Mouse (Mus musculus): ENCODE measurements around the gene P2ry2.

Gene P2ry2

DNA sequence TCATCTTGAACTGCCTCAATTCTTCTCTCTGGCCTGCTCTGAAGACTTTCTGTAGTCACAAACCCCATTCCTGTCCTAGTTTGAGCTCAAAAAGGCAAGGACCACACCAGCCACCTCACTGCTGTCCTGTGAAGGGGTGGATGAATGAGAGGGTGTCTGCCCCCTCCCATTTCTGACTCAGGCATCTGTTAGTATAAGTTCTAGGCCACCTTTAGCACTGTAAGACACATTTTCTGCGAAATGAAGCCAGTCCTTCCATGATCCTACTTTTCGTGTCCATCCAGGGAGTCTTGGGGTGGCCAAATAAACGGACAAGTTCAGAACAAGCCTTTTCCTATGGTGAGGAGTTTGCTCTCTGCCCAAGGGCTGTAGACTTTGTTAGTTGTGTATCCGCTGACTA, at the start of gene P2ry2:
Gene P2ry2 (minus strand): TSS at position 326 of the 400 bp plus-strand sequence.
- no peak for DNase-seq

DNA sequence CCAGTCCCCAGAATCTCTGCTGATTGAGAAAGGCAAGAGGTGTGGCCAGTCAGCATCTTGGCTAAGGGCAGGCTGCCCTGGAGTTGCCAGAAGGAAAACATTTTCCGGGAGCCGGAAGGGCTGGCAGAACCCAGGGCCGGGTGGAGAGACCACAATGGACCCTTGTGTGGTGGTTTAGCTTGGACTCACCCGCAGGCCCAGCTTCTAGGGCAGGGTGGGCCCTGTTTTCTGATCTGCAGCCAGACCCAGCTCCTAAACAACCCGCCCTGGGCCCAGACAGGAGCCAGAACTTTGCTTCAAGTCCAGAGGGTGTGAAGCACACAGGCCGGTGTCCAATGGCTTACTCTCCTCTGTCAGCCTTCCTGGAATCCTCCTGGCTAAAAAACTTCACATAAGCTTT, 49.6 kb upstream of the P2ry2 start:
- DNase-seq: no peak

DNA sequence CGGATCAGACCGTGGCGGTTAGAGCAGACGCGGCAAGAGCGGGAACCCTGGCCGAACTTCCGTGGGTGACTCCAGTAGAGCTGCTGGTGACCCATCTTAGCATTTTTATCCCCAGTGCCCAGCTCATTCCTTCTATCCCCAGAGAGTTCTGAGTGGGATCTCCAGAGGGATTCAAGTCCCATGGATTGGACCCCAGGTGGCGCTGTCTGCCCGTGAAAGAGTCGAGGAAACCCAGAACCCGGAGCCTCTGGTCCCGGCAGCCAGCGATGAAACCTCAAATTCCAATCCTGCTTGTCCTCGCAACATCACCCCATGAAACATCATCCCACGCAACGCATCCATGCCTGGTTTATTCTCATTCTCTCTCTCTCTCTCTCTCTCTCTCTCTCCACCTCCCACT, 48.7 kb upstream of the P2ry2 start:
- peak; percentile 80 for DNase-seq

DNA sequence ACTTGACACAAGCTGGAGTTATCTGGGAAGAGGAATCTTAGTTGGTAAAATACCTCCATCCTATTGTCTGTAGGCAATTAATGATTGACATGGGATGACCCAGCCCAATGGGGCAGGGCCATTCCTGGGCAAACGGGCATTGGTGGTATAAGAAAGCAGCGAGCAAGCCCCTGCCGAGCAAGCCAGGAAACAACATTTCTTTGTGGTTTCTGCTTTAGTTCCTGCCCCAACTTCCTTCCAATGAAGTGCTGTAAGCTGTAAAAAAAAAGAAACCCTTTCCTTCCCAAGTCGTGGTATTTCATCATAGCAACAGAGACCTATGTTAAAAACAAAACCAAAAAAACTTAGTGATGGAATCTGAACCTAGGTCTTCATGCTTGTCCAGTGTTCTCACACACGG, 47.8 kb upstream of the P2ry2 start:
- DNase-seq: peak; percentile 43

DNA sequence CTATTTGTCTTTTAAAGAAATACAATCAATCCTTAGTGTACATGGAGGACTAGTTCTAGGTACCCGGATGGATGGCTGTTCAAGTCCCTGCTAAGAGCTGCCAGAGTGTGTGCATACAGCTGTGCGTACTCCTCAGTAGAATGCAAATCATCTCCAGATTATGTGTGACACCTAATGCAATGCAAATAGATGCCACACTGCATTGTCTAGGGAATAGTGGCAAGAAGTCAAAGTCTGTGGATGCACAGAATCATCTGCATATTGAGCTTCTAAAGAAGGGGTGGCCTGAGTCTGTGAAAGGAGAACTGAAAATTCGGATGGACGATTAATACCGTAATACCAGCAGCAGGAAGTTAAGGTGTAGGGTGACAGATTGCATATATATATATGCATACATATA, 46.5 kb upstream of the P2ry2 start:
- DNase-seq: no peak

DNA sequence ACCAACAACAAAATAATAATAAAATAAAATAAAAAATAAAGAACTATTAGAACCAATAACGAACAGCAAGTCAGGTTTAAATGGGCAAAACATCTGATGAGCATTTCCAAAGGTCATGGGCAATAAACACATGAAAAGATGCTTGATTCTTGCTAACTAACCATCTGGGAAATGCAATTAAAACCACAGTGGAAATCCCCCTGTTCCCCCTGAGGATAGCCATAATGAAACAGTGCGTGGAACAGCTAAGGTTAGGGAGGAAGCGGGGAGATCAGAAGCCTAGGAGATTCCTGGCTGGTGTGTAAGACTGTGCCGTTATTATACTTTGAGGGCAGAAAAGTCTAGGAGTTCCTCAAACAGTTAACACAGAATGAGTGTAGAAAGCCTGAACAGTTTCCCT, 44.6 kb upstream of the P2ry2 start:
- no peak for DNase-seq

DNA sequence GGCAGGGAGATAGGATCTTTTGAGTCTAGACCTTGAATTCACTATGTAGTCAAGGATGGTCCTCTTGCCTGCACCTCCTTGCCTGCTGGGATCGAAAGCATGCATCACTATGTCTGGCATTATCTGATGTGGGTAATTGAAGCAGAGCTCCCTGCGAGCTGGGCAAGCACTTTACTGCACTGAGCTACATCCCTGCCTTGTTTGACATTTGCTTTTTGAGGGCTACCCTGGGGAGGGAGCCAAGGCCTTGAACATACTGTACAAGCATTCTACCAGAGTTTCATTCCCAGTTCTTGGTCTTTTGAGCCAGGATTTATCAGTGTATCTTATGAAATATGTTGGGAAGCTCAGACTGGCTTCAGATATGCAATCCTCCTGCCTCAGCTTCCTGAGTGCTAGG, 40.5 kb upstream of the P2ry2 start:
- no peak for DNase-seq

DNA sequence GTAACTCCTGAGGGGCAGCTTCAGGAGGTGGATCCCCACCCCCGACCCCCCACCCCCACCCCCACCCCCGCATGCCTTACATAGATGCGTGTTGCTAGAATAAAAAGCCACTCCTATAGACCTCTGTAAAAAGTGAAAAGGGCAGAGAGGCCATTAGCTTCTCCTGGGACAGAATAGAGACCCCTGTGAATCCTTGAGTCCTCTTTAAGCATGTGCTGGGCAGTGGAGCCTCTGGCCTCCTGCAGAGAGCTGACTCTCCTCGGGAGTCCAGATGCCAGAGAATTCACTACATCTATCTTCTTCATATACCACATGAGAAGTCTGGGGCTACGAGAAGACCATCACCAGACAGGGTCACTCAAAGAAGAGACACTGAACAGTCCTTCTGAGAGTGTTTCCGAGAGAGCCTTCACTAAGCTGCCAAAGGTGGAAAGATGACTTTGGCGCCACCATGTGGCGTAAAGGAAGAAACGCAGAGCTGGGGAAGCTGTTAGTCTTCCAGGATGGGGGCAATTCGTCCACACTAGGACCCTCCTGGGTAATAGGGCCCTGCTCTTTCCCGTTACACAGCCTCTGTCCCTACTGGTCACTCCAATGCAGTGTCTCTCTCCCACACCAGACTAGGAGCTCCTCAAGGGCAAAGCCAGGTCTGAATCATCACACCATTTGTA, 39.0 kb upstream of the P2ry2 start:
- peak; percentile 49 for DNase-seq

DNA sequence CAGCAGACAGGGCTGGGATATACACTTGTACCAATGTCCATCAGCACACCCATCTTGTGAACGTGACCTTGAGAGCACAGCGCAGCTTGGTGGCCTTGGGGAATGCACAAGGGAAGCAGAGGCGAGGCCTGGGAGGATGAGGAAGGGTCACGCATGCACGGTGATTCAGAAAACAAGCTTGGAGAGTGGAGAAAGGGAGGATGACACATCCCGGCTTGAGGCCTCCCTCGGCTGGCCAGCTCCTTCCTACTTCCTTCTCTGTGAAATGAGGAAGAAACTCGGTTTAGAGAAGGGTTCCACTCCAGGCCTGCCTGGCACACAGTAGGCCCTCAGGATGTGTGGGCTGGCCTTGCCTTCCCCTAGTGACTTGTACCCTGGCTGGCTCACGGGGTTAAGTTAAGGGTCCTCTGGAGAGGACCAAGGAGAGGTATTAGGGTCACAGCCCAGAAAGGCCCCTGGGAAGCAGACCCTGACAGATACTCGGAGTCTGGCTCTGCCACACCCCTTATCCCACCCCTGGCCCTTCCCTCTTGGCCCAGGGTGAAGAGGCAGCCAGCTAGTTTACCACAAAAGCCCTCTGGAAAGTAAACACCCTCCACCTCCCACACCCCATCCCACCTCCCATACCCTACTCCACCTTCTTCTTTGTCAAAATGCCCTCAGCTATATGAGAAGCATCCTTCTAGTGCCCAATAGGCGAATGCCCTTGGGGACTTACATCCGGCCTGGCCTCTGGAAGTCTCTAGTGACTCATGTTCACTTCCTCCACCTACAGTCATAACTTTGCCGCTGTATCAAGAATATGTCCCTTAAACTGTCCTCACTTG, 38.3 kb upstream of the P2ry2 start:
- DNase-seq: no peak

DNA sequence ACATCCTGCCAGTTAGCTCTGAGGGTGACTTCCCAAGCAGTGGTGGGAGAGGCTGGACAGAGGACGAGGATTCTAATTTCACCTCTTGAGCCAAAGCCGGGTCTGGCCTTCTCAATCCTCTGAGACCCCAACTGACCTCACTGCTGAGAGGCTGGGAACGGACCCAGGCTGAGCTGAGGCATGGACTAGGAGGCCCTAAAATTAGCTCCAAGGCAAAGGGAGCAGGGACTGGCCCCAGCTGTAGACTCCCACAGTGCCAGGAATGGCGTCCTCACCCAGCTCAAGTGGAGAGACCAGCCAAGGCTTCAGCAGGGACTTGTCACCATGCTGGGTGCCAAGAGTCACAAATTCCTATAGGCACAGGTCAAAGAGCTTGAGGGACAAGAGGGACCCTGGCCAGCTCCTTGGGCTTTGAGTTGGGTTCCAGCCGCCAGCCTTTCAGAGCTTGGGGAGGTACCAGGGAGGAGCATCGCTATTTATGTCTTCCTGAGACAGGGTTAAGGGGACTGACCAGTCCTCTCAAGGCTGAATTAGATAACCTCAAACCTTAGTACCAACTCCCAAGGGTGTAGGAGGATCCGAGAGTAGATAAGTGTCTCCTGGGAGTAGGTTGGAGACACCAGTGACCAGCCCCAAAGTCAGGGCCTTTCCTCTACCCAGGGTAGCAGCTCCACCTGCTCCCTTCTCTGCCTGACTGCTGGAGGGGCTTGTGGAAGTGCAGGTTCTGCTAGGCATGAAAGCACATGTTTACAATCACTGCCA, 36.8 kb upstream of the P2ry2 start:
- no peak for DNase-seq

DNA sequence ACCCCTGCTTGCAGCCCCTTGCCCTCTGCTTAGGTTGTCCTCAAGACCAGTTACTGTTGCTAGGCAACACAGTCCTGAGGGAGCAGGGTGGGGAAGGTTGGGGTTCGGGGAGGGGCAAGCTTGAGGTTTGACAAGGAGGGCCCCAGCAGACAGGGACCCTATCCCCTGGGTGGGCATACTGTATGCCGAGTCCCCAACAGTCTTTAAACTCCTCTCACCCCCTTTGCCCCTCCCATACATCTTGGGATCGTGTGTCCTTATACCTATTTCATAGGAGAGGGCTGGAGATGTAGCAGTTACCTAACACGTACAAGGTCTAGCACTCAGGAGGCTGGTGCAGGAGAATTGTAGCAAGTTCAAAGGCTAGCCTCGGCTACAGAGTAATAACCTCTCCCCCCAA, 35.6 kb upstream of the P2ry2 start:
- no peak for DNase-seq

DNA sequence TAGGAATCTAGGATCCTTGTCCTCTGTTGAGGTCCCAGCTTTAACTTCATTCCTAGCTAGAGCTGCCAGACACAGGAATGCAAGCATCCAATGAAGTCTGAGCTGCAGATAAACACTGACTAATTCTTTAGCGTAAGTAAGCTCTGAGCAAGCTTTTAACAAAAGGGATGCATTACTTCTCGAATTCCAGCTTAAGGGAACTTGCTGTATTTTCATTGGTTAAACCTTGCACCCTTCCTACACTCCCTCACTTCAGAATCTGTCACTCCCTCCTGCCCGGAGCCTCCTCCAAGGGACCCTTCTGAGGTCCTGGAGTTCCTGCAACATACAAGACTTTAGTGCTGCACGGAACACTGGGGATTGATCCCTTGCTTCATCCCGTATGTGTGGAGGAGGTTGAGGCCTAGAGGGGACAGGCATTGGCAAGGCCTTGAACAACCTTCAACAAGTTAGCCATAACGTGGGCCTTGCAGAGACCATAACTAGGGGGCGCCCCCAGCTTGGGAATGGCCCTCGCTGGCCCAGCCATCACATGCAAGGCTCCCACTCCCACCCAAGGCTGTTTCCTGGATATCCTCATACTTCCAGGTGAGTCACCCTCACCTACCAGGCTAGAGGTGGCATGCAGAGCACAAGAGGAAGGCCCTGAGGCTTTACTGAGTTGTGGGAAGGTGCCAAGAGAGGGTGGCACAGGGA, 31.3 kb upstream of the P2ry2 start:
- no peak for DNase-seq

DNA sequence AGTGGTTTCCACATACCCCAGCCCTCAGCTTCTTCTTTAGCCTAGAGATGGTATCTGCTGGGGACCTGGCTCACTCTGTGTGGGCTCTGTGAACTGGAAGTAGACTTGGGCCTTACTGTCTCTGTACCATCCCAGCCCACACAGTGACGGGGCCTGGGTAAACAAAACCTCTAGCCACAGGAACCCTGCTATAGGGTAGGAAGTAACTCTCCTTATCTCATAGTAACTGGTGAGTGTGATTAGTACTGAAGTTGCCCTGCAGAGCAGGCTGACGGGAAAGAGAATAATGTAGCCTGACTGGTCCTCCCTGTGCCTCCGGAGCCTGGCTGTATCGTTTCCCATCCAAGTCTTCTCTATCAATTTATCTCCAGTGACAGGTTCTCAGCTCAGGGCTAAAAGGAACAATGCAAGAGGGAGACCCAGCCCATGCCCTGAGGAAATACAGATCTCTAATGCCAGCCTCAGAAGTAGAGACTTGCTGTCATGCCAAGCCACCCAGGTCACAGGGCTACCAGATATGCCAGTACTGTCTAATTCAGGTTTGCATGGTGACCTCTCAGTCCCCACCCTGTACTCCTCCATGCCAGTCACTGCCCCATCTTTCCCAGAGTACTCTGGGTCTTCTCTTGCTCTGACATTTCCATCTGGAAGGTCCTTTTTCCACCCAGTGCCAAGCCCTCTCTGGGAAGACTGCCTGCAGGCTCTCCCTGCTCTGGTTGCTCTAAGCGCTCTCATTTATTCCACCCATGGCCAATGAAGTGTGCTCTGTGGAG, 29.5 kb upstream of the P2ry2 start:
- DNase-seq: no peak

DNA sequence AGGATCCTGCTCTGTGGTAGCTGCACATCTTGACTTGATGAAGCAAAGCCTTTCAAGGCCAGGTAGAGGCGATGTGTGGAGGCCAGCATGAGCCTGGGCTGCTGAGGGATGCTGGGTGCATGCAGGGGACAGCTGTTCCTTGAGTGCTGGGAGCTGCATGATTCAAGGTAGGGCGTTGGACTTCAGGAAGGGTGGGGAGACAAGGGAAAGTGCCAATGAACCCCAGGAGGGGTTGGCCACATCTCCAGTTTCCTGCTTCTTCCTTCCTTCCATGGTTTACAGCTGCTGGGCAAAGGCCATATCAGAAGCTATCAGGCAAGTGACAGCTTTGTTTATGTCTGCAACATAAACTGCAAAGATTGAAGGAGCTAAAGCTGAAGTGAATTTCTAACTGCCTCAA, 28.9 kb upstream of the P2ry2 start:
- DNase-seq: no peak

DNA sequence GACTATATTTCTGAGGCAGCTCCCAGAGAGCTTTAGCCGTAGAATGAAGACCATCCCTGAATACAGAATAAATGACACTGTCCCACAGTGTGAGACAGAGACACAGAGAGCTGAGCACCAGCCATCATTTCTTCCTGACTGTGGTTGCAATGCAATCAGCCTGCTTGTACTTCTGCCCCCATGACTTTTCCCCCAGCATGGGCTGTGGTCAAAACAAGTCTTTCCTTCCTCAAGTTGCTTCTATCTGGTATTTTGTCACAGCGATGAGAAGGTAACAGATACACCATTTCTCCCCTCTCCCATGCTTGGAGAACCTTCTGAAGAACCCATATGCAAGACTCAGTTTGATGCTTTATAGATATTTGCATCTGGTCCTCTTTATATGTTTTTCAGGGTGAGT, 20.7 kb upstream of the P2ry2 start:
- DNase-seq: no peak

DNA sequence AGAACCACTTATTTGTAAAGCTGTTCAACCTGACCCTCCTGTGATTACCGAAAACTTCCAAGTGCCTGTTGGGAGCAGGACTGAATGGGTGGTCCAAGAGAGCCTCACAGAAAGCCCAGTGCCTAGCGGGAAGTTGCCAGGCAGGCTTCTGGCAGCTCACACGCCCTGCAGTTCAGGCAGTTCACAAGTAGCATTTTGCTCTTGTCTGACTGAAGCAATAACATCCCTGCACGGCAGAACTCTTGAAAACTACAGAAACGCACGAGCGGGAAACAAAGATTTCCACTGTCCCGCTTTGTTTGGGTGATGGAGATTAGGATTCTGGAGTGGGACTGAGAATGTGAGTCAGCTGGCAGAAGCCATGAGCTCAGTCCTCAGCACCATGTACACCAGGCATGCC, 18.6 kb upstream of the P2ry2 start:
- no peak for DNase-seq

DNA sequence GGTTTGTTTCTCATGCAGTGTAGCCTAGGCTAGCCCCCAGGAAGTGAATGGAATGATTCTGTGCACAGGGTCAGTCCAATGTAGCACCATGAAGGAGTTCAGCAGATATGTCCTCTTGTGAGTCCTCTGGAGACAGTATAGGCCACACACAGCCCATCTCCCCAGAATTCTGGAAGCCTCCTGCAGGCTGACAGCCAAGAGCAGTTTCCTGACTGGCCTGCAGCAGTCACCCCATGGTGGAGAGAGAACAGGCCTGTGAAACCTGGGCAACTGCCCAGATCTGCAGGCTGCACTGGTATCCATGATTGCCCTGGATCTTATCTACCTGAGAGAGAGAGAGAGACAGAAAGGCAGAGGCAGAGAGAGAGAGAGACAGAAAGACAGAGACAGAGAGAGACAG, 18.1 kb upstream of the P2ry2 start:
- no peak for DNase-seq

DNA sequence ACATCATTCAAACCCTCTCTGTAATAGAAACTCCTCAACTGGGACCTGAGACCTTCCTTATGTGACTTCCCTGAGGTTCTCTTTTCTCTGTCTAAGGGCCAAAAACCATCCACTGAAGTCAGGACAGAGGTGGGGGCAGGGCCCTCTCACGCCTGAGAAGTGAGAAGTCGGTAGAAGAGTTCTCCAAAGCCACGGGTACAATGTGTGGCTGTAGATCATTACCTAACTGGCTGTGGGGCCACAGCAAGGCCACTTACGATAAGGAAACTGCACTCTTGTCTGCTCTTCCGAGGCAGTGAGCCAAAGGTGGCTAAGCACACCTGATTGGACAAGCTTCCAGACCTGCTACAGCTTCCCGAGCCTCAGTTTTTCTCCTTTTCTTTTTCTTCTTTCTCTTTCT, 16.8 kb upstream of the P2ry2 start:
- DNase-seq: no peak

DNA sequence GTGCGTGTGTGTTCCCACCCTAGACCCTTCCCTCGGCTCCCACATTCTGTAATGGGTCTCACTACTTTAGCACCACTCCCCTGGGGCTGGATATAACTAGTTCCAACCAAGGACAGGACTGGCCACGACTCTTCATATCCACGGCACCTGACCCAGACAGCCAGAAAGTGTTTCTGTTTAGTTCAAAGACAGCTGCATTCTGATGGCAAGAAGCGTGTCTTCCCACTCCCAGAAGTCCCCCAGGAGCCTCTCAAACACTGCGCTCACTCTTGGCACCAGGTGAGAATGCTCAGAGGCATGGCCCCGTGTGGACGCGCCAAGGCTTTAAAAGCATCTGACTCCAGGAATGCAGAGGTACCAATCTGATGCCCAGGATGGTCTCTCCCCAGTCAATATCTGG, 16.3 kb upstream of the P2ry2 start:
- no peak for DNase-seq

DNA sequence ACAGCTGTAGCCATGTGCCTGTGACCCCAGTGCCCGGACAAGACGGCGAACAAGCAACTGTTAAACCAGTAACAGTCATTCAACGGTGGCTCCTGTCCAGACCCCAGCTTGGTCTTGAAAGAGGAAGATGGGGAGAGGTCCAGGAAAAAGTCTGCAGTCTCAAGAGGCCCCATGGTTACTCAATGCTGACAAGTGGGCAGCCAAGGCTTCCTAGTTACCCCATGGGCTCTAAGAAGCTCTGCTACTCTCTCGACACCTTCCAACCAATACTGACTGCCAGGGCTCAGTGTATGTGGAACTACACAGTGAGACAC, 15.7 kb upstream of the P2ry2 start:
- DNase-seq: no peak

DNA sequence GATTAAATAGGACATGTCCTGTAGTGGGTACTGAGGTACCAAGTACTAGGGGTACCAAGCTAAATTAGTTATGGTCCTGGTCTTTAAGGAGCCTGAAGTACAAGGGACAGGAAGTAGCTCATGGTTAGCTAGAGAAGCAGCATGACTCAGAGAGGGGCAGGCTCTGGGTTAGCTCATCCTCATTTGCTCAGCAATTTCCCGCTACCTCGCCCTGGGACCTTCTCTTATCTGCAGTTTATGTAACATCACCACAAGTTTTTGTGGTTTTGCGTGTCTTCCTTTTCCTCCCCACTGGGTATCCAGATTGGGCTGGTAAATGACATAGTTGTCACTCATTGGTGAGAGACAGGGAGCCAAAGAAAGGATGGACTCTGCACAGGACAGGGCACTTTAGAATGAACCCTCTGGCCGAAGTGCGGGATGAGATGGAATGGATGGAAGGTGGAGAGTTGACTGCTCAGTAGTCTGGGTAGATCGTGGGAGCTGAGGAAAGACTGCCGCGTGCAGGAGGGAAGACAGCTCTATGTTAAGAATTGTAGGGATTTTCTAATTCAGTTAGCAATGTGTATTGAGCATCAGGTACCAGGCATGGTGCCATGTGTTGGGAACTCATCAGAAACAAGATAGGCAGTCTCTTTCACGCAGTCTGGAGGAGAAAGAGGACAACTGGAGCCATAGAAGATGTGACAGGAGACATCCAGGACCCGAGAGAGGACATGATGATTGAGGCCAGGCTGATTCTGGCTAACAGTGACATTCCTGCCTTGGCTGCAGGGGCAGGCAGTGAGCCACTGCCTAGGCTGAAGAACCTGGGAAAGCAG, 15.2 kb upstream of the P2ry2 start:
- DNase-seq: no peak

DNA sequence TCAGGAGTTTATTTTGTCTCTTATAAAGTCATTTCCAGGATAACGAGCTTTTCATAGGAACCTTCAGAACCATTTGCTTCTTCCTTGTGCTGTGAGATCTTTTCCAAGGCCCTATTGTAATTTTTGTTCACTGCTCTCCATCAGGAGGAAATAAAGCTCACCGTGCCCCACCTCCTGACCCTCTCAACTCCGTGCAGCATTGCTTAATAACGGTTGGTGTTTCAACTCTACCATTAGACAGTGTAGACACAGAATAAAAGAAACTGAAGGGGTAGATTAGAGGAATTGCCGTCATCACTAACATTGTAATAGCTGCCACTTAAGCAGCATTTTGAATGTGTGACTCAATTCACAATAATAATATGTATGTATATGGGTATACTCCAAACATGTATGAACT, 14.2 kb upstream of the P2ry2 start:
- no peak for DNase-seq
